Mouse (Mus musculus) natural killer cell, adult 2 months (primary cell): ENCODE data around the gene Scnm1.
A peak's percentile ranks its signal among the peaks of the same experiment; 100 is the strongest.
"Not testable (repeated sequence)": the region's sequence is repeated elsewhere in the genome, so short reads cannot be mapped to it uniquely, and the experiment has no call there.

Source experiments
- DNase-seq, 2 experiments: peaks; one replicate each; pipeline ENCODE4 v3.0.0; 2022; ENCODE audit warnings: low spot score in 2 of 2

Gene Scnm1

DNA sequence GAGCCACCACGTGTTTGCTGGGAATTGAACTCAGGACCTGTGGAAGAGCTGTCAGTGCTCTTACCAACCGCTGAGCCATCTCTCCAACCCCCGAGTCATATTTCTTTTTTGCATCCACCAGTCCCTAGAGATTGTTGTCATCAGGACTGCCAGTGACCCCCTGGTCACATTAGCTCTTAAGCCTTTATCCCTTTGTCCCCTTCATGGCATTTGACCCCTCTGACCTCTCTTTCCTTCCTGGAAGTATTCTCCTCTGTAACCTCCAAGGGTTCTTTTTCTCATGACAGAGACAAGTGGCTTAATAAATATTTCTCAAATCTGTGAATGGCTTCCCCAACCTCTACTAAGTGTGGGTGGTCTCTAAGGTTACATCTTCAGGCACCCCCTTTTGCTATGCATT is 14.1 kb upstream of the Scnm1 start:
- DNase-seq: no peak

DNA sequence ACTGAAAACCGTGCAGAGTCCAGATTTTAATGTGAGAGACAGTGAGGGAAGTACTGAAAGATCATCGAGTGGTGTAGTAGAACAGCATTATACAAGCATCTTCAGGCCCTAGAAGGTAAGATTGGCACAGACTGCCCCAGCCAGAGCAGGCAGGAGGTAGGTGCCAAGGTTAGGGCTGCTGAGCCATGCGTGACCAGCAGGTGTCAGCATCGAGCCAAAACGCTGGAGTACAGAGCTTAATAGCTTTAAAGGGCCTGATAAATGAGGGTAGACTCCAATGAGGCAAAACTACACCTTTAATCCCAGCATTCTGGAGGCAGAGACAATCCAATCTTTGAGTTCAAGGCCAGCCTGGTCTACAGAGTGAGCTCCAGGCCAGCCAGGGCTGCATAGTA is 8.8 kb upstream of the Scnm1 start:
- peak; percentile 84 to 90 for DNase-seq

DNA sequence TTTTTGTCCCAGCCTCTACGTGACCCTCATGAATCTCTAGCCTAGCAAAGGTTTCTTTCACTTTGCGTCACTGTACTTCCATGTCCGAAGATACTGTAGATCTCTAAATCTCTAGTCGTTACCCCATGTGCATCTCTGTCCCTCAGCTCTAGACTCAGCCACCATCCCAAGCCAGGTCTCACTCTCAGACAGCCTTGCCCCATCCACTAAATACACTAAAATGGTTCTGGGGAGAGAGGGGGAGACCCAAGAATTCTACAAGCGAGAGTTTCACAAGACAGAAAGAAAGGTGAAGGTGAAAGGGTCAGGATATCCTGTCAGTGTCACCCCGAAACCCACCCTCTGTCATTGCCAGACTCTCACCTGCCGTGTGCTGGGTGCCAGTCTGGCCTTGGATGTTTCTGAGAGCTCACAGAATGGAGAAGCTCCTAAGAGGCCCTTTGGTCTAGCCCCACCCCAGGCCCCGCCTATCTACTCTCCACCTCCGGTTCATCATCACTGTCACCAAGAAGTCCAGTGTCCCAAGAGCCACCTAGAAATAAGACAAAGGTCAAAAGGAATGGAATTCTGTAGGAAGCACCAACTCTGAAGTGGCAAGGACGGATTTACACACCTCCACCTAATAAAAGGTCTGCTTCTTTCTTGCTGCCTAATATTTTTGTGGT is 8.3 kb upstream of the Scnm1 start, which contains the start of gene Tnfaip8l2:
Gene Tnfaip8l2 (minus strand): TSS at position 409 of the 665 bp plus-strand sequence.
- peak; percentile 60 to 67 for DNase-seq

DNA sequence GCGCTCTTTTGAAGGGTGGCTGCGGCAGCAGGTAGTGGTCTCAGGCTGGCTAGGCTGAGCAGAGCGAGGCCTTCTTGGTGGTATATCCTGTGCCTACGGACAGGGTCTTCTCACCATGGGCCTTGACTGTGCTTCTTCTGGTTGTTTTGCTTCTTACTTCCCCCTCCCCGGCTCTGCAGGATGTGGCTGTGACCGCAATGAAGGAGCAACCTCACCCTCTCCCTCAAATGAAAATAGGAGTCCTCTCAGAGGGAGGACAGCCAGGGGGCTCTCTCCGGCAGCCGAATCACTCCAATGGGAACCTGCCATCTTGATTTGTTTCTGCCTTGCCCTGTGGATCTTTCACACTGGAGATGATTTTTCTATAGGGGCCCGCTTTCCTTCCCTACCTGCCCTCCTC is 7.7 kb upstream of the Scnm1 start:
- DNase-seq: peak; percentile 65 to 75

DNA sequence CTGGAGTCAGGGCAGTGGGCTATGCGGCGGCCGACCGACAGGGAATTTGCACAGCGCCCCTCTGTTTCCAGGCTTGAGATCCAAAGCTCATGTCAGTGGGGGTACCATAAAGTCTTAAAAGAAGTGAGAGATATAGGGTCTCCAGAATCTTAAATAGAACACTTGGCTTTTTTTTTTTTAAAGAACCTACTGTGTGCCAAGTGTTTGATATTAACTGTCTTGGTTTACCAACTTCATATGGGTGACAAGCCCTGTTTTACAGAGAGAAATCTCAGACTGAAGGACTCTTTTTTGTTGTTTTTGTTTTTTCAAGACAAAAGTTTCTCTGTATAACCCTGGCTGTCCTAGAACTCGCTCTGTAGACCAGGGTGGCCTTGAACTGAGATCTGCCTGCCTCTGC is 7.0 kb upstream of the Scnm1 start:
- no peak for DNase-seq

DNA sequence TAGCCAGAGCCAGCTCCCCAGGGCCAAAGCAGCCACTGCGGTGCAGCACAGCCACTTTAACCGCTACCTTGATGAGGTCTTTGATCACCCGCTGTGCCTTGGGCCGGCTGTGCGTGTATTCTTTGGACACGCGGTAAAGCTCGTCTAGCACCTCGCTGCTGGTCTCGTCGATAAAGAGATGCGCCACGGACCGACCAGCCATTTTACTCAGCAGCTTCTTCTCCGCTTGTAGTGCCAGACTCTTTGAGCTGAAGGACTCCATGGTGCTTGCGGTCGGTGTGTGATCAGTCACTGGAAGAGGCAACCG is 6.4 kb upstream of the Scnm1 start:
- peak in 1 of 2 experiments; percentile 34 for DNase-seq

DNA sequence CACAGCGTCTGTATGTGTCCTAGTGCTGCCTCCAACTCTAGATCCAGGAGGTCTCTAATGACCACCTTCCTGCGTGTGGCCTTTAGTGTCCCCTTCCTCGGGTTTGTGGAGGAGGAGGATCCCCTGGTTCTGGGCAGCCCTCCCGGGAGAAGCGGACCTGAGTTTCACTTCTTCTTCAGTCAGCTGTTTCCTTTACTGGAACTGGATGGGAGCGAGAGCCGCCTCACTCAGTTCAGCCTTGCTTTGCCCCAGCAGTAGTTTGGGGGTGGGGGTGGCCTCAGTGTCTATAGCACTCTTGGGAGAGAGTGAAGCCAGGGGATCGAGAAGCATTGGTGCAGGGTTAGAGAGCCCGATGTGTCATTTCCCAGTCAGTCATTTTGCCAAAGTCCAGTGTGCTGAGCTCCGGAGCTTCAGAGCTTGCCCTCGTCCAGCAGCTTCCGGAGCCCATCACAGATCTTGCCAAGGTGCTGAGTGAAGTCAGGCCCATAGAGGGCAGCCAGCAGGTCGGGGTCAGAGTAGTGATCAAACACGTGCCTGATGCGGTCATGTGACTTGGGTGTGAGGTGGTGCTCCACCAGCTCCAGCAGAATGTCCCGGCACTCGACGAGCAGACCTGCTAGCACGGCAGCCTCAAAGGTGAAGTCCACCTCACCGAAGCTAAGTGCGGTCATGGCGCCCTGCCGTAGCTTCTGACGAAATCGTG is 5.9 kb upstream of the Scnm1 start:
- no peak for DNase-seq

DNA sequence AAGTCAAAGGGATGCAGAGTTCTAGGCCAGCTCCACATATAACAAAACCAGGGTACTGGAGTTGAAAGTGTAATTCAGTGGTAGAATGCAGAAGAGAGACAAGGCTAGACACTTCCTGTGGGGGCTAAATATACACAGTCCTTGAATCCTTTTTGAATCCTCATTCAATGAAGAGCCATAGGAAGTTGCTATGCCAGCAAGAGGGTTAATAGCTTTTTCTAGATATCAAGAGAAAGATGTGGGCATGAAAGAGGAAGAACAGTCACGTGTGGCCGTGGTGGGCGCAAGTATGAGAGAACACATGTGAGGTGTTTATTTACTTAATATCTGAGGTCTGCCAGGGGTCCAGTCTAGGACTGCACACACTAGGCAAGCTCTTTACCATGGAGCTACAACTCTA is 2.5 kb upstream of the Scnm1 start:
- peak in 1 of 2 experiments; percentile 53 for DNase-seq

DNA sequence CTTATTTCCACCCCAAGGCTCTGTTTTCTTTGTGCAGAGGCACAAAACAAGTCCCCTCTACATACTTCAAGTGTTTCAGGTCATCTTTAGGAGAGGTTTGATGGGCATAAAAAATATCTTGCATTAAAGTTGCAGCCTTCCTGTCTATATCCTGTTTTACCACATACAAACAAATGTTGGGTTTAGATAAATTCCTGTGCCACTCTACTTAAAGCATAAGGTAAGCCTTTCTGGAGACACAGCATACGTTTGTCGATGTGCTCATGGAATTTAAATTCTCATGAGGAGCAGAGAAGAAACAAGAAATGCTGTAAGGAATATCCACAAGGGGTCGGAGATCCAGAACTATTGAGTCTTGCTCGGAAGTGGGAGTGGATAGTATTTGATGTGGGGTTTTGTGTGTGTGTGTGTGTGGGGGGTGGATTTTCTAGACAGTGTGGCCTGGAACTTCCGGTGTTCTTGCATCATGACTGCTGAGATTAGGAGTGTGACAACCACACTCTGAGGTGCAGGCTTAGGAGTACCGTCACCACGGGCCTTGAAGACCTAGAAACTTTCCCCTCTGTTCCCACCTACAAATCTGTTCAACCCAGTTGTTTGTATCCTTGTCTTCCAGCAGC is 1.7 kb upstream of the Scnm1 start:
- peak; percentile 74 to 78 for DNase-seq

DNA sequence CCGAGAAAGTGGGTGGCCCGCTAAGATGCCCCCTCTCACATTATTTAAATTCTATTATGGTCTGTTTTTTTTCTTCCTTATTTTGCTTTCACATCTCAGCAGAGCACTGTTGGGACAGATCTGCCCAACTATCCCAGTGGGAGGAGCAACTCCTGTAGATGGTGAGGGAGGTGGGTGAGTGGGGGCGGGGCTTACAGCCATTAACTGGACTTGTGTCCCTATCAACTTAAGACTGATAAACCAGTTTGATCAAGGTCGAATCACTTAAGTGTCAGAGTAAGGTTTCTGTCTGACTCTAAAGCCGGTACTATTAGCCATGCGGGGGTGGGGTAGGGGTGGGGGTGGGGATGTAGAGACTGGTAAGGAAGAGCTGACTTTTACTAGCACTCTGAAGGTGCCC is 1.2 kb upstream of the Scnm1 start:
- DNase-seq: peak in 1 of 2 experiments; percentile 16

DNA sequence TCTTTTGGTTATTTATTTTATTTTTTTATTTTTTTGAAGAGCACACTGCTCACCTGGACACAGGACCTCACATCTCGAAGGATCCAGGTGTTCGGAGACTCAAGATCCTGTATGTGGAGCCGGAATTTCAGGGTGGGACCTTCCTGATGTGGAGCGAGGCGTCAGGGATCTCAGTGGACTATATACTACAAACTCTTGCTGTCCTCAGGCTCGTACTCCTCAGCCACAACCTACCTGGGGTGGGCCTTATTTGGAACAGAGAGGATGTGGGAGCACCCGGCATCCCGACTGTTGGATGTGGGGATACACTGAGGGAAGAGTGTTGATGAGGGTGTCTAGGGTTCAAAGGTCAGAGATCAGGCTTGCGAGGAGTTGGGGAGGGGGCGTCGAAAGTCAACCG is 322 bp upstream of the Scnm1 start:
- not testable (repeated sequence) for DNase-seq

DNA sequence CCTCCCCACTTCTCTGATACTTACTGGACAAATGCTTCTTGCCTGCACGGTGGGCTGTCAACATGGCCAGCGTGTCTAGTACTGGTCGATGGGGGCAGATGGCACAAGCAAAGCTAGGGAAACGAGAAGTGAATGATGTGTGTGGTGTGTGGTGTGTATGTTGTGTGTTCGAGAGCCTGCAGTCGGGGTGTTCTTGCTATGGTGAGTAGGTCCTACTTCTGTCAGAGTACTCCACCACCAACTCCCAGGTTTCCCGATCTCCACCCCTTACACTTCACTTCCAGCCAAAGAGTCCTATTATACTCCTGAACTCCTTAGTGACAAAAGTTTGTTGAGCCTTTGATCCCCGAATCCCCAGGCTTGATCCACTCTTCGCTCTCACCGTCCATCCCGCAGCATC is 635 bp downstream of the Scnm1 start:
- DNase-seq: no peak

DNA sequence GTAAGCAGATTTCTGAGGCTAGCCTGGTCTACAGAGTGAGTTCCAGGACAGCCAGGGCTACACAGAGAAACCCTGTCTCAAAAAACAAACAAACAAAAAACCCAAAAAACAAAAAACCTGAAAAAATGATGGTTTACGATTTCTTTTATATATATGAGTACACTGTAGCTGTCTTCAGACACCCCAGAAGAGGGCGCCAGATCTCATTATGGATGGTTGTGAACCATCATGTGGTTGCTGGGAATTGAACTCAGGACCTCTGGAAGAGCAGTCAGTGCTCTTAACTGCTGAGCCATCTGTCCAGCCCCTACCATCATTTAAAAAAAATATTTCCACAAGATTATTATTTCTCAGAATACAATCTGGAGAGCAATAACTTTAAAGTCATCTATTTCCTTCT is 1.4 kb downstream of the Scnm1 start:
- not testable (repeated sequence) for DNase-seq

DNA sequence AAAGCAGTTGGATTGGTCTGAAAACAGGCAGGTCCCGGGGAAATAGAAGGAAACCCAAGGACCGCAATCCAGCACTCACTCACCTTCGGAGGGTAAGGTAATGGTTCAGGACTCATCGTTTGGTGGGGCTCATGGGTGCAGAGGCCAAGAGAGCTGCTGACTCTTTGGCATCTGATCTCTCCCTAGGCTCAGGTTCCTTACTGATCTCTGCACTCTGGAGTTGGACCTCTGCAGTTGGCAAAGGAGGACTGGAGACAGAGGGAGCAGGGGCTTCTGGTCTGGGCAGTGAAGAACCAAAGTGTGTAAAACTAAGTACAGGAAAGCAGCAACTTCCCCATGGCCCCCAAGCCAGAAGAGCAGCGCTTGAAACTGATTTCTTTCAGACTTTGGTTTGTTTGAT is 3.7 kb downstream of the Scnm1 start:
- no peak for DNase-seq

DNA sequence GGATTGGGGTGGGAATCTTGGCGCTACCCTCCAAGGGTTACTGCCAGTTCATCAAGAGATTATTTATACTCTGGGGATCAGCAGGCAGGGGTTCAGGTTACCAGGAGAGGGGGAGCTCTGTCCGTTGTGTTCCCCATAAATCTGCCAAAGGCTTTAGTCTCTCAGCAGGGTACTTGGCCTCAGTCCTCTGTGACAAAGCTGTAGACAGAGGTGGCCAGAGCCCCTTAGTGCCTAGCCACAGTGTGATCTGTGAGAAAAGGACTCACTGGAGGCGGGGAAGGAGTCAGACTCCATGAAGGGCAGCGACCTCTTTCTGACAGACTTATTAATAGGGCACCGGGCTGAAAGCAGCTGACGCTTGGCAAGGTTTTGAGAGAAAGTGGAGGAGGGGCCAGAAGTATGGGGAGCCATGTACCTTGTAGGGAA is 4.6 kb downstream of the Scnm1 start:
- DNase-seq: no peak

DNA sequence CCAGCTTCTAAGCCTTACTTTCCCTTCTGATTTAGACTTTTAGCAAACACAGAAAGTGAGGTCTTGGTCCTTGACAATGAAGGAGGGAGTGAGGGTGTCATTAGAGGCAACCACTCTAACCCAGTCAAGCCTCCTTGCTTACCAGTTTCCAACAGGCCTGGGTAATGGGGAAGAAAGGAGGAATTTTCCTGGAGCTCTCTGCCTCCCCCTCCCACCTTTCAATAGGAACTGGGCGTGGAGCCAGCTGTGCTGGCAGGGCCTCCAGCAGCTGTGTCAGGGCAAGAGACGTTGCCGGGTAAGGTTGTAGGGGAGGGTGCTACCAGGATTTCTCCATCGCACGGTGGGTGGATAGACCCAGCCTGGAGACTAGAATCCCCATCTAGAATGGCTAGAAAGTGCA is 8.8 kb downstream of the Scnm1 start:
- DNase-seq: no peak

DNA sequence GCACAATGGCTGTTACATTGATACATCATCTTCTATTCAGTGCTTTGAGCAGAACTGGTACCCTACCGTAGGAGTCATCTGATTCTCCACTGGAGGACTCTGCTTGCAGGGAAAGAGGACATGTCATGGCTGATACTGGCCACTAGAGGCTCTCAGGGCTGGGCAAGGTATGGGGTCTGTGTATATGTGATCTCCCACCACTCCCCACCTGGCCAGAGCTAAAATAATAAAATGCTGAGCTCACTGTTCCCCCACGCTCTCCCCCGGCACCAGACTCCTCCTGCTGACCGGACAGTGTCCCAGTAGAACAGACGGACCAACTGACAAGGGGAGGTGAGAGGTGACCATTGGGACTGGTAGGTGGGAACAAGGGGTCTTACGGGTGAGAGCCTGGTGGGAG is 9.6 kb downstream of the Scnm1 start, which contains the start of gene Tmod4:
Gene Tmod4 (plus strand): TSS at position 231 of the 400 bp plus-strand sequence.
- no peak for DNase-seq

DNA sequence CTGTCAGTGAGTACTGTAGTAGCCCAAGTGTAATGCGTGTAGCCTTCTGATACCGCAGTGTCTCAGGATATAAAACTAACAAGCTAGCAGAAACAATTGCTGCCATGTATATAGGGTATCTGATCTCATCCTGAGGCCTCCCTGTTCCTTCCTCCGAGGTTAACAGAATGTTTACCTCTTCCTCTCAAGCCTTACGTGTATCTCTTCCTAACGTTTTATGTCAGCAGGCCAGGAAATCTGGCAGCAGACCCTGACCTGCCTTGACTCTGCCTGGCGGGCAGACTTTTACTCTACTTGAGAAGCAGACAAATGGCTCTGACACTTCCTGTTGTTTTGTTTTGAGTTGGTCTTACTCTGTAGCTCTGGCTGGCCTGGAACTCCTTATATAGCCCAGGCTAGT is 12.2 kb downstream of the Scnm1 start:
- DNase-seq: no peak

DNA sequence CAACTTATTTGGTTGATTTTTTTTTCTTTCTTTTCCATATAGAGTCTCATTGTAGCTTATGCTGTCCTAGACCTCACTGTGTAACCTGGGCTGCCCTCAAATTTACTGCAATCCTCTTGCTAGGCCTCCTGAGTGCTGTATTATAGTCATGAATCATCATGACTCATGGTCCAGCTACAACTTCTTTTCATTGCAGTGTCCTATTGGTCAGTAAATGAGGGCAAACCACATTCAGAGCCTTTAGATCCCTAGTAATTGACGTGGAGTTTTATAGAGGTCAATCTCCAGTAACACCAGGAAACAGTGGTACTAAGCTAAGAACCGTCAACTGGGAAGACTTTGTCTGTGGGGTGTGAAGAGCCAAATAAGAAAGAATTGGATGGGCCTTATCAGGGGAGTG is 16.1 kb downstream of the Scnm1 start:
- DNase-seq: no peak

DNA sequence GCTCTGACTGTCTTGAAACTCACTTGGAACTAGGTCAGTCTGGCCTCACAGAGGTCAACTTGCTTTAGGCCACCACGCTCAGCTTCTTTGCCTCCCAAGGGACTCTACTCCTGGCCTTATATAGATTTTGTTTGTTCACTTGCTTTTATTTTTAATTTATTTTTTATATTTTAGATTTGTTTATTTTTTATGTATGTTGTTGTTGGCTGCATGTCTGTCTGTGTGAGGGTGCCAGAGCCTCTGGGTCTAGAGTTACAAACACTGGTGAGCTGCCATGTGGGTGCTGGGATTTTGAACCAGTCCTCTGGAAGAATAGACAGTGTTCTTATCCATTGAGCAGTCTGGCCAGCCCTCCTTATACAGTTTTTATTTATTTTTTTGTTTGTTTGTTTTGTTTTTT is 21.1 kb downstream of the Scnm1 start:
- no peak for DNase-seq

DNA sequence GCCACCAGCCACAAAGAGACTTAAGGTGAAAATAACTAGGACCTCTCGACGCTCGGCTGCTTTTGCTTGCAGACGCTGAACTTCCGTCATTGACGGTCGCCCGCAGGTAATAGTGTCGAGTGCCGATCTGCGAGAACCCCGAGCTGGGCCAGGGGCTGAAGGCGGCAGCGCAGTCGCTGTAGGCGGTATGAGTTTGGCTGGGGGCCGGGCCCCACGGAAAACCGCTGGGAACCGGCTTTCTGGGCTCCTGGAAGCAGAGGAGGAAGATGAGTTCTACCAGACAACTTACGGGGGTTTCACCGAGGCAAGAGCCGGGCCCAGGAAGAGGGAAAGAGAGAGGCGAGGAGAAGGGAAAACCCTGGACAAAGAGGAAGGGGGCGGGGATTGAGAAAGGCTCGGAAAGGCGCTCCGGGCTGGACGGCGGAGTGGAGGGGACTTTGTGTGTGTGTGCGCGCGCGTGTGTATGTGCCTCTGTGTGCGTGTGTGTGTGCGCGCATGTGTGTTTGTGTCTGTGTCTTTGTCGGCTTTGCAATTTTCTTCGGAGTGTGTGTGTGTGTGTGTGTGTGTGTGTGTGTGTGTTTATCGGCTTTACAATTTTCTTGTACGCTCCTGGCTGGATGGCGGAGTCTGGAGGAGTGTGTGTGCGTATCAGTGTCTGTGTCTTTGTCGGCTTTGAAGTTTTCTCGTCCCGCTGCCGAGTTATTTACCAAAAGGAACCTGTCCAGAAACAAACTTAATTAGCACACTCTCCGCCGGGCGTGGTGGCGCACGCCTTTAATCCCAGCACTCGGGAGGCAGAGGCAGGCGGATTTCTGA is 22.7 kb downstream of the Scnm1 start, which contains the start of gene Vps72:
Gene Vps72 (plus strand): TSS at position 112 of the 816 bp plus-strand sequence.
- peak; percentile 83 to 87 for DNase-seq

DNA sequence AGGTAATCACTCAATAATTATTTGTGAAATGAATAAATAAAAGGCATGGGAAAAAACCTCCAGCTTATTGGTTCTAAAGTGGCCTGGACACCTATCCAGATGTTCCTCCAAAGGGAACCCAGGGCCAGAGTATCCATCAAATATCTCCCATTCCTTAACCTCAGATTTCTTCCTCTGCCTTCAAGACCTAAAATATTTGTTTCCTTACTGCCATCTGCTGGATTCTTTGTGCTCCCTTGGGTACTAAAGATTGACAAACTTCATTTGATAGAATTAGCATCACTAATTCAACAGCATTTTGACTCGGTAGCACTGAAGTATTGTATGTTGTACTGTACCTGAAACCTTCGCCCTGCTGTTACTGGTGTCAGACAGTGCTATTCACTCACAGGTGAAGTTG is 25.9 kb downstream of the Scnm1 start:
- no peak for DNase-seq
